Mouse (Mus musculus): ENCODE data around the gene Psmc3. TPM values are rescaled to one million over a fixed set of nuclear protein-coding genes. Genes with fewer than 3 reads are reported as not detected.

The Psmc3 gene
- polyA plus RNA-seq, 1 experiment from 2014 or later, result 288 TPM

DNA sequence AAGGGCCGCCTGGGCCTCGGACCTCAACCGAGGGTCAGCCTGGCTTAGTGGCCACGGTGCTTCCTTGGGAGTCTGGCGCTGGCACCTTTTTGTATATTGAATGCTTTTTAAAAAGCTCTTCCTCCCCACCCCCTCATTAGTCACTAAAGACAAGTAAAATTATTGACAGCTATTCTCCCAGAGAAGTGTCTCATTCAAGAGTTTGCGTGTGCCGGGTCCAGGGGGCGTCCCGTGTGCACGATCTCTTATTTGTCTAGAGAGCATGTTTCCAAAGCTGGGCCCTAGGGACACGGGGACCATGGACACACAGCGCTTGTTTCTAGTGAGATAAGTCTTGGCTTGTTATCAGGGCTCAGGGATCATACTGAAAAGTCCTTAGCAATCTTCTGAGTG is 61.8 kb downstream of the Psmc3 start:
- no peak for ATAC-seq (ENCODE audit: insufficient number of reproducible peaks, low FRiP score, low TSS enrichment, low read depth)
- H3K36me3 ChIP-seq, result no peaks in the 10 kb centered on the region
- peaks cover 15% of the 10 kb centered on the region for H3K4me1 ChIP-seq
- no peak overlapping the region for H3K27ac ChIP-seq (replicated peaks)
- H3K27me3 ChIP-seq, result no peaks in the 10 kb centered on the region
- H3K4me3 ChIP-seq (replicated peaks), result peak overlapping the region; percentile 52
- peak overlapping the region; percentile 95 for H3K4me2 ChIP-seq (replicated peaks)
- H3K9me3 ChIP-seq (replicated peaks), result no peaks in the 10 kb centered on the region
- 30% methylated on average over 12 of the region's 12 CpGs for WGBS
- H3K9ac ChIP-seq, result peak overlapping the region; percentile 49

Other genes with a start within 250 kb of the Psmc3 start
- gene Mtch2, start 206.9 kb upstream of the Psmc3 start, polyA plus RNA-seq (2015; fragmentation: Nextera tagmentation; extraction: Ambion mirVana), result 175 and 188 TPM in 2 replicates
- gene C1qtnf4, start 168.1 kb upstream of the Psmc3 start, polyA plus RNA-seq (2015; fragmentation: Nextera tagmentation; extraction: Ambion mirVana), result 20.5 and 20.8 TPM in 2 replicates
- 37.4 and 37.6 TPM in 2 replicates for gene Kbtbd4, start 149.3 kb upstream of the Psmc3 start, polyA plus RNA-seq (2015; fragmentation: Nextera tagmentation; extraction: Ambion mirVana)
- gene Ndufs3, start 149.2 kb upstream of the Psmc3 start, polyA plus RNA-seq (2015; fragmentation: Nextera tagmentation; extraction: Ambion mirVana), result 194 and 204 TPM in 2 replicates
- 66.4 and 66.7 TPM in 2 replicates for gene Celf1, start 113.6 kb upstream of the Psmc3 start, polyA plus RNA-seq (2015; fragmentation: Nextera tagmentation; extraction: Ambion mirVana)
- 24.0 and 34.6 TPM in 2 replicates for gene Rapsn, start 18.4 kb upstream of the Psmc3 start, polyA plus RNA-seq (2015; fragmentation: Nextera tagmentation; extraction: Ambion mirVana)
- gene Slc39a13, start 16.4 kb downstream of the Psmc3 start, polyA plus RNA-seq (2015; fragmentation: Nextera tagmentation; extraction: Ambion mirVana), result 75.8 and 80.0 TPM in 2 replicates
- gene Spi1, start 28.4 kb downstream of the Psmc3 start, polyA plus RNA-seq (2015; fragmentation: Nextera tagmentation; extraction: Ambion mirVana), result 12.3 and 12.4 TPM in 2 replicates
- gene Mybpc3, start 64.1 kb downstream of the Psmc3 start, polyA plus RNA-seq (2015; fragmentation: Nextera tagmentation; extraction: Ambion mirVana), result 0.32 and 0.40 TPM in 2 replicates
- gene Madd, start 129.8 kb downstream of the Psmc3 start, polyA plus RNA-seq (2015; fragmentation: Nextera tagmentation; extraction: Ambion mirVana), result 13.5 and 14.8 TPM in 2 replicates
- 1.8 and 1.9 TPM in 2 replicates for gene Nr1h3, start 148.8 kb downstream of the Psmc3 start, polyA plus RNA-seq (2015; fragmentation: Nextera tagmentation; extraction: Ambion mirVana)
- gene Acp2, start 148.9 kb downstream of the Psmc3 start, polyA plus RNA-seq (2015; fragmentation: Nextera tagmentation; extraction: Ambion mirVana), result 24.2 and 28.3 TPM in 2 replicates
- gene Ddb2, start 183.0 kb downstream of the Psmc3 start, polyA plus RNA-seq (2015; fragmentation: Nextera tagmentation; extraction: Ambion mirVana), result 18.7 and 19.9 TPM in 2 replicates
- gene Pacsin3, start 201.9 kb downstream of the Psmc3 start, polyA plus RNA-seq (2015; fragmentation: Nextera tagmentation; extraction: Ambion mirVana), result 55.1 and 62.8 TPM in 2 replicates
- gene Arfgap2, start 211.0 kb downstream of the Psmc3 start, polyA plus RNA-seq (2015; fragmentation: Nextera tagmentation; extraction: Ambion mirVana), result 83.0 and 83.4 TPM in 2 replicates